Mouse (Mus musculus) kidney, embryonic 16.5 days (tissue): ENCODE measurements around the gene Rufy2. TPM values are rescaled to one million over a fixed set of nuclear protein-coding genes. Genes with fewer than 3 reads are reported as not detected.

Experiments
- ATAC-seq: fragments of 200-750 bp; cut with Nextera tagmentation; 2 replicates; pipeline ENCODE4 v1.8.0; 2017; ENCODE audit warnings: moderate TSS enrichment; ENCODE audit not compliant: low FRiP score, low TSS enrichment
- H3K27ac ChIP-seq: fragments of 300-500 bp; sonication (generic); 2 replicates; pipeline ENCODE4 v1.5.1; 2014; ENCODE audit warnings: low read length
- H3K27me3 ChIP-seq: fragments of 300-500 bp; sonication (generic); 2 replicates; pipeline ENCODE4 v1.6.1; 2014; ENCODE audit warnings: low read length, control low read depth, mixed read lengths; ENCODE audit not compliant: insufficient read depth
- H3K36me3 ChIP-seq: fragments of 300-500 bp; sonication (generic); 2 replicates; pipeline ENCODE4 v1.6.1; 2014; ENCODE audit warnings: low read length, control low read depth, mixed read lengths; ENCODE audit not compliant: insufficient read depth
- H3K4me1 ChIP-seq: fragments of 300-500 bp; sonication (generic); 2 replicates; pipeline ENCODE4 v1.6.1; 2014; ENCODE audit warnings: low read length, control low read depth, mixed read lengths; ENCODE audit not compliant: insufficient read depth
- H3K4me2 ChIP-seq: fragments of 300-500 bp; sonication (generic); replicated peaks from 2 replicates; pipeline ENCODE4 v1.6.1; 2014; ENCODE audit warnings: low read depth, low read length
- H3K4me3 ChIP-seq: fragments of 300-500 bp; sonication (generic); 2 replicates; pipeline ENCODE4 v1.5.1; 2014; ENCODE audit warnings: mild to moderate bottlenecking, low read length
- H3K9ac ChIP-seq: fragments of 300-500 bp; sonication (generic); replicated peaks from 2 replicates; pipeline ENCODE4 v1.6.1; 2014; ENCODE audit warnings: low read length
- H3K9me3 ChIP-seq: fragments of 300-500 bp; sonication (generic); 2 replicates; pipeline ENCODE4 v1.6.1; 2016; ENCODE audit warnings: low read length, control low read depth
- WGBS: fragments of 180-500 bp; shearing (Covaris S2); extraction: QIAGEN DNeasy Blood & Tissue Kit; methylation state at CpG from one replicate; pipeline ENCODE4 v1.1.7; 2014; 5-methylcytosine and 5-hydroxymethylcytosine counted together
- polyA plus RNA-seq: library from polyadenylated mRNA; unstranded; fragments of >200 nt; fragmentation: Nextera tagmentation; extraction: Ambion mirVana; gene quantifications from 2 replicates; pipeline ENCODE4 v1.2.1, GENCODE M21; 2015

The Rufy2 gene
- polyA plus RNA-seq, 1 experiment from 2014 or later, result 23.0 TPM

DNA sequence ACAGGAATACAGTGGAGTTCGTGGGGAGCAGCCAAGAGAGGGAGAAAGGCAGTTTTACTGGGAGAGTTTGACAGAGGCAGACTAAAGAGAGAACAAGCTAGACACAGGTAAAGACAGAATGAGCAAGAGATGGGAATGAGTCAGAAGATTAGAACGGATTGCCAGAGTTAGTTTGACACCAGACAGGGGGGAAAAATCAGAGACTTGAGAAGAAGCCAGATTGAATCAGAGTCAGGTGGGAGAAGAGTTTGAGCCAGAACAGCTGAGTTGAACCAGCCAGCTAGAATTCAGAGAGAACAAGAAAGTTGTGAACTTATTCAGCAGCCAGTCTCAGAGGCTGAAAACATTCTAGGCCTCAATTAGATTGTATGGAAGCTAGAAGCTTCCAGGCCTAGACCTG is 79.8 kb downstream of the Rufy2 start, which contains the start of gene Pbld1:
Gene Pbld1 (plus strand): TSS at position 301 of the 400 bp plus-strand sequence.
- Histone ChIP-seq H3K9me3 (no peaks in the 10 kb centered on the region), H3K4me1 (0 out of 2 replicates have a peak, but pooled peaks cover 8% of the 10 kb centered on the region), H3K36me3 (no peaks in the 10 kb centered on the region), H3K27ac (peak within 1 kb of the TSS; percentile 67; the same call in 1 of the 2 replicates), H3K4me2 (no peak within 1 kb of the TSS), H3K27me3 (no peaks in the 10 kb centered on the region), H3K9ac (no peak within 1 kb of the TSS), H3K4me3 (no peak within 1 kb of the TSS)
- ATAC-seq, result no peak
- WGBS, result 91% methylated on average over 2 of the region's 2 CpGs

DNA sequence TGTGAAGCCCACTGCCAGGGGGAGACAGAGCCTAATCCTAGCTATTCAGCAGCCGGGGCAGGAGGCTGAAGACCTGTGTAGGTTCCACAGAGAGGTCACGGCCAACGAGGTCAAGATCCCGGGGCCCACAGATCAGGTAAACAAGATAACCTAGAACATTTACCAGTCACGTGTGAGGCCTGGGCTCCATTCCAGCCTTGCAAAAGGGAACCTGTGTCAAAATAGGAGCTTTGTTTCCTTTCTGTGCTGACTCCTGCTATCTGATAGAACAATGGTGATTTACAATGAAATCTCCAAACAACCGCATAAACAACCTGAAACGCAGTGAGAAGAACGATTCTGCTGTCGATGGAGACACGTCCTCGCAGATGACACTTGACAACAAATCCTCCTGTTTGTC is 80.4 kb downstream of the Rufy2 start:
- Histone ChIP-seq H3K9ac (no peak overlapping the region), H3K9me3 (no peaks in the 10 kb centered on the region), H3K27ac (peak overlapping the region; percentile 67; the same call in 1 of the 2 replicates), H3K27me3 (no peaks in the 10 kb centered on the region), H3K36me3 (no peaks in the 10 kb centered on the region), H3K4me2 (no peak overlapping the region), H3K4me3 (no peak overlapping the region), H3K4me1 (0 out of 2 replicates have a peak, but pooled peaks cover 8% of the 10 kb centered on the region)
- no peak for ATAC-seq
- WGBS, result 31% methylated on average over 11 of the region's 11 CpGs

DNA sequence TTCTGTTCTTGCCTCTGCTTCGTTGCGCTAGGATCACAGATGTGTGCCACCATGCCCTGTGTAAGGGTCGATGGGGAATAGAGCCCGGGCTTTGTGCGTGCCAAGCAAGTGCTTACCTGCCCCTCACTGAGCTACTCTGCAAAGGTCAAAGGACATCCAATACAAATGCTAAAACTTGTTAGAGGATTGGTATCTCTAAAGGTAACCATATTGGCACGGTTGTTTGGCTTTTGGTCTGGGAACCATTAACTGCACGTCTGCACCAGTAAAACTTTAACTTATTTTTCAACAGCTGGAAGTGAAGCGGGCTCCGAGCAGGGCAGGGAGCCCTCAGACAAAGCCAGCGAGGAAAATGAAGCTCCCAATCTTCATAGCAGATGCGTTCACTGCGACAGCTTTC is 81.2 kb downstream of the Rufy2 start:
- peak overlapping the region; percentile 24 for H3K27ac ChIP-seq
- H3K9ac ChIP-seq, result no peak overlapping the region
- peak overlapping the region; percentile 20; the same call in 1 of the 2 replicates for H3K4me2 ChIP-seq
- no peaks in the 10 kb centered on the region for H3K36me3 ChIP-seq
- no peaks in the 10 kb centered on the region for H3K9me3 ChIP-seq
- no peak overlapping the region for H3K4me3 ChIP-seq
- 69% methylated on average over 12 of the region's 12 CpGs for WGBS
- H3K27me3 ChIP-seq, result no peaks in the 10 kb centered on the region
- peak; percentile 9; the same call in 1 of the 2 replicates for ATAC-seq
- H3K4me1 ChIP-seq, result 0 out of 2 replicates have a peak, but pooled peaks cover 8% of the 10 kb centered on the region

DNA sequence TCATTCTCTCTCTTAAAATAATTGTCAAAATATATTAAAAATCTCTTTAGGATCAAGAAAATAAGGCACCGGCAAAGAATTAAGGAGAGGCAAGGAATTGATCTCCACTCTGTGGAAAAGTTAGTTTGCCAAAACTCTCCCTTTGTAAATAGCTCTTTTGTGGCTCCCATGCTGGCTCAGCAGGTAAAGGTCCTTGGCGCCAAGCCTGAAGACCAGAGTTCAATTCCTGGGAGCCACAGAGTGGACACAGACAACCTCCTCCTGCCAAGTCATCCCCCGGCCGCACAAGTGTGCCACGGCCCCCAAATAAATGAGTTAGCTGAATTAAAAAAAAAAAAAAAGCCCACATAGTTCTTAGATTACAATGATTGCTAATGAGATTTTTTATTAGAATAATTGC is 82.7 kb downstream of the Rufy2 start:
- Histone ChIP-seq H3K4me3 (no peak overlapping the region), H3K4me2 (no peak overlapping the region), H3K27ac (no peak overlapping the region), H3K9ac (no peak overlapping the region), H3K36me3 (no peaks in the 10 kb centered on the region), H3K9me3 (no peaks in the 10 kb centered on the region), H3K27me3 (no peaks in the 10 kb centered on the region), H3K4me1 (0 out of 2 replicates have a peak, but pooled peaks cover 8% of the 10 kb centered on the region)
- no peak for ATAC-seq
- WGBS, result 92% methylated on average over 5 of the region's 5 CpGs

DNA sequence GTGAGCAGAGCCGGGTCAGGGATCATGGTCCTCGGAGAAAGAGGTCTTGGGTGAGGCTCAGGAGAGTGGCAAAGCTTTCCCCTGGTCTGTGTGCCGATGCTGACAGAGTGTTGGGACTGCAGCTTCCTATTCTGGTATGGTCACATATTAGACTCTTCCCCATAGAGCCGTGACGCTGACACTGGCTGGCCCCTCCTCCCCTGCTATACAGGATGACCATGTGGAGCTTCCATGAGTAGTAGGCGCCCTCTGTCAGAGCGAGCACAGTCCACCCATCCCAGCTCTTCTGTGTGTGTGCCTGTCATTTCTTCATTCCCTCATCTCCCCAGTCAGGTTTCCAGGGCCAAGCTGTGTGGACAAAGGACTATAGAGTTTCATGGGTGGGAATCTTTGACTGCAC is 83.3 kb downstream of the Rufy2 start:
- Histone ChIP-seq H3K36me3 (no peaks in the 10 kb centered on the region), H3K27me3 (no peaks in the 10 kb centered on the region), H3K4me2 (no peak overlapping the region), H3K9ac (no peak overlapping the region), H3K27ac (no peak overlapping the region), H3K4me3 (no peak overlapping the region), H3K9me3 (no peaks in the 10 kb centered on the region), H3K4me1 (0 out of 2 replicates have a peak, but pooled peaks cover 8% of the 10 kb centered on the region)
- WGBS, result 77% methylated on average over 7 of the region's 7 CpGs
- no peak for ATAC-seq

DNA sequence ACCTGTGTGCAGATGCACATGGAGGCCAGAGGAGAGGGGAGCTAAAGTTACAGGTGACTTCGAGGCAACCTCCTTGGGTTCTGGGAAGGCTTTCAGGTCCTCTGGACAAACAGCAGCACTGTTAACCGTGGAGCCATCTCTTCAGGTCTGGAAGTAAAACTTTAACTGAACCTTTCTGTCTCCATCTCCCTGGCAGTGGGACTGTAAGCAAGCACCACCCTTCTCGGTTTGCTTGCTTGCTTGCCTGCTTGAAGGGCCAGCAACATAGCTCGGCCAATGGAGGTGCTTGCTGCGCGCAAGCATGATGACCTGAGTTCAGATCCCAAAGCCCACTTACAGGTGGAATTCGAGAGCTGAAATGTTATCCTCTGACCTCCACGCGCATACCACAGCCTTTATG is 84.5 kb downstream of the Rufy2 start:
- Histone ChIP-seq H3K4me1 (0 out of 2 replicates have a peak, but pooled peaks cover 8% of the 10 kb centered on the region), H3K36me3 (0 out of 2 replicates have a peak, but pooled peaks cover 2% of the 10 kb centered on the region), H3K27ac (no peak overlapping the region), H3K9me3 (0 out of 2 replicates have a peak, but pooled peaks cover 4% of the 10 kb centered on the region), H3K9ac (no peak overlapping the region), H3K27me3 (no peaks in the 10 kb centered on the region), H3K4me3 (no peak overlapping the region), H3K4me2 (no peak overlapping the region)
- WGBS, result 83% methylated on average over 9 of the region's 9 CpGs
- ATAC-seq, result no peak

DNA sequence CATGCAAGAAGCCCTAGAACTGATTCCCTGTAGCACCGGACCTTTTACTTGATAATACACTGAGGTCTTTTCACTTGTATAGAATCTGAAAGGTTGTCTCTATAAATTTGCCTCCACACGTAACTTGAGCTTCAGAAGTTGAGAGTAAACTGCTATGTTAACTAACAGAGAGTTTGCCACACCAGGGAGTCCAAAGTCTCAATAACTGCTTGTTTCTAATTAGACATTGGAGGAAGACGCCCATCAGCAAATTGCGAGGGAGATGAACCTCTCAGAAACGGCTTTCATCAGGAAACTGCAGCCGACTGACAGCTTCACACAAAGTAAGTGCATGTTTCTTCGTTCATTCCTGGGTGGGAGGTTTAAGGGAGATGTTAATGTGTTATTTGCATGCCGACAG is 85.5 kb downstream of the Rufy2 start:
- Histone ChIP-seq H3K9ac (no peak overlapping the region), H3K27me3 (no peaks in the 10 kb centered on the region), H3K4me1 (0 out of 2 replicates have a peak, but pooled peaks cover 6% of the 10 kb centered on the region), H3K27ac (no peak overlapping the region), H3K9me3 (0 out of 2 replicates have a peak, but pooled peaks cover 4% of the 10 kb centered on the region), H3K4me3 (no peak overlapping the region), H3K4me2 (no peak overlapping the region), H3K36me3 (0 out of 2 replicates have a peak, but pooled peaks cover 2% of the 10 kb centered on the region)
- no peak for ATAC-seq
- 58% methylated on average over 8 of the region's 8 CpGs for WGBS

DNA sequence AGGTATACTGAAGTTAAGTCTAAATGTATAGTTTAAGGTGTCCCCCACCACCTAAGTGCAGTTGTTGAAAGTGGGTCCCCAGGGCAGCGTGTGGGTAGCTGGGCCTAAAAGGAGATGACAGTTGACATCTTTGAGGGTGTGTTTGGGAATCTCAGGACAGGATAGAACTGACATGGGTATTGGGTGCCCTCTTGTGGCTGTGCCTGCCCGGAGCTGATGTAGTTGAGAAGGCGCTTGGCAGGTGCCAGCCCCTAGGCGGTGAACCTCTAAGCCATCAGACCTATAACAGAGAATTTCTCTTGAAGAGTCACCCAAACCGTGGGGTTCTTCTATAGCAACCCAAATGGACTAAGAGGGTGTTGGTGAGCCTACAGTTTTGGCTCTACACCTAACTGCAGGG is 86.0 kb downstream of the Rufy2 start:
- H3K9ac ChIP-seq, result no peak overlapping the region
- 0 out of 2 replicates have a peak, but pooled peaks cover 3% of the 10 kb centered on the region for H3K4me1 ChIP-seq
- no peak overlapping the region for H3K4me2 ChIP-seq
- 0 out of 2 replicates have a peak, but pooled peaks cover 4% of the 10 kb centered on the region for H3K9me3 ChIP-seq
- peak; percentile 80 for ATAC-seq
- H3K4me3 ChIP-seq, result no peak overlapping the region
- no peaks in the 10 kb centered on the region for H3K27me3 ChIP-seq
- H3K27ac ChIP-seq, result no peak overlapping the region
- WGBS, result 4% methylated on average over 5 of the region's 5 CpGs
- H3K36me3 ChIP-seq, result 0 out of 2 replicates have a peak, but pooled peaks cover 2% of the 10 kb centered on the region

Other genes with a start within 250 kb of the Rufy2 start
- gene Ccar1, start 187.9 kb upstream of the Rufy2 start, polyA plus RNA-seq, result 148 and 149 TPM in 2 replicates
- 23.4 and 28.4 TPM in 2 replicates for gene Tet1, start 71.2 kb upstream of the Rufy2 start, polyA plus RNA-seq
- gene Slc25a16, start 59.6 kb upstream of the Rufy2 start, polyA plus RNA-seq, result 19.0 and 19.4 TPM in 2 replicates
- gene Dna2, start 33.2 kb upstream of the Rufy2 start, polyA plus RNA-seq, result 16.6 and 19.7 TPM in 2 replicates
- gene Hnrnph3, start 44.0 kb downstream of the Rufy2 start, polyA plus RNA-seq, result 116 and 138 TPM in 2 replicates
- 5.0 and 6.1 TPM in 2 replicates for gene Pbld2, start 44.1 kb downstream of the Rufy2 start, polyA plus RNA-seq
- gene Pbld1, start 79.9 kb downstream of the Rufy2 start, polyA plus RNA-seq, result 9.6 and 10.6 TPM in 2 replicates
- not detected in 2 replicates for gene Atoh7, start 119.4 kb downstream of the Rufy2 start, polyA plus RNA-seq
- 0.10 and 0.18 TPM in 2 replicates for gene Mypn, start 223.7 kb downstream of the Rufy2 start, polyA plus RNA-seq